Mouse (Mus musculus) liver, postnatal 0 days (tissue): ENCODE measurements around the gene Tedc1.
A peak's percentile ranks its signal among the peaks of the same experiment; 100 is the strongest.

Experiments used
- CTCF ChIP-seq: sonication (generic); IDR thresholded peaks from 2 replicates; pipeline ENCODE4 v1.5.1; 2016; ENCODE audit warnings: antibody characterized with exemption, low read depth
- EP300 ChIP-seq: IDR thresholded peaks from 2 replicates; pipeline ENCODE4 v1.6.1; 2016; ENCODE audit warnings: antibody characterized with exemption, low read depth, mild to moderate bottlenecking

- no peak; the same call in none of the 2 replicates for TF ChIP-seq EP300
- peak; percentile 100 for TF ChIP-seq CTCF
Observed at GRCm38 (mm10) chr12:113155887-113156539, at the start of gene Tedc1.
